Mouse (Mus musculus) mouse trophoblast stem cell (cell line): ENCODE measurements around the gene Tymp.

Experiments used
- in situ Hi-C, 2 experiments: fragments of 300-500 bp; cut with MseI, MboI; formaldehyde crosslinking; loops; 2 replicates in 1 of 2; 3 replicates in 1 of 2; pipeline ENCODE4 v1.15.1; 2025

Tymp gene

DNA sequence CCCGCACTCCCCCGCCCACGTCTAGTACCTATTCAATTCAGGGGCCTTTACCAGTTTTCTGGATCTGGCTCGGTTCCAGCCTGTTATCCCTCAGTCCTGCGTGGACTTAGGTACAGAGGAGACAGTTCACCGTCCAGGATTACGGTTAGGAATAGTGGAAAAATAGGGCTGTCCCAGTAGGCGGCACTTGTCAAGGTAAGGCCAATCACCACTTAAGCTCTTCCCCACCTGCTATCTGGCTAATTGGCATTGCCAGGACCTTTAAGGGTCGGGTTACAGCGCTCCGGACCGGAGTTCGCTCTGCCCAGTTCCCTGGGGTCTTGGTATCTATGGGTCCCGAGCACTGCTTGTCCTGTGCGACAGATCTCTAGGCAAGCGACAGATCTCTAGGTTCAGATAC is at the start of gene Tymp:
Gene Tymp, minus strand, starts transcription at position 83 of the 400 bp plus-strand sequence.
- in situ Hi-C loops, result no loop called here

DNA sequence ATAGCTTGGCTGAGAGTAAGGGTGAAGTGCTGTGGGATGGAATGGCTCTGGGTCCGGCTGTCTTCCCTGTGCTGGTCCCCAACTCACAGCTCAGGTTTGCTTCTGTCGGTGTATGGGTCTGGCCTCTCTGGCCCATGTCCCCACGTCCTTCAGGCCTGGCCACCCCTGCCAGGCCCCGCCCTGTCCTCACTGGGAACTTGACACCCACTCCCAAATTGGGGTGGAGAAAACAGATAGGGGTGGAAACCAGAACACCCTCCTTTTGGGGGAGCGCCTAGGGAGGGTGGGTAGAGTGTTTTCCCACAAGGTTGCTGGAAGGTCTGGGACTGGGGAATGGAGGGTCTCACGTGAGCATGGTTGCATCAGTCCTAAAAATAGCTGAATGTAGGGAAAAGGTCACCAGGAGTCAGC is 48.9 kb upstream of the Tymp start, which contains the start of gene Cpt1b:
Gene Cpt1b, minus strand, starts transcription at position 153 of the 411 bp plus-strand sequence.
- in situ Hi-C loops, result no loop called here

DNA sequence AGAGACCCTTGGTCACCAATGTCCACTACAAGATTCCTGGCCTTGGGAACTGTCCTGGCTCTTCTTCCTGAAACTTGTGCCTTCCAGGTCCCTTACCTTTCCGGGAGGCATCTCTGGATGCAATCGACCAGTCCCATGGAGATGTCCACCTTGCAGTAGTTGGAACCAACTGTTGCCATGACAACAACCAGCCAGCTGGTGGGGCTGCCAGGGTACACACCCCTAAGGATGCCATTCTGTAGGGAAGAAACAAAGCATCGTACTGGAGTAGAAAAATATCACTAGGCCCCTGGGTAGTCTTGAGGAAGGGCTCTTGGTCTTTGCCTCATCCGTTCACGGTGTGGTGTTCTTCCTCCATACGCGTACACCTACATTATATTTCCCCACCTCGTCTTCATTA is 47.8 kb upstream of the Tymp start:
- in situ Hi-C loops, result no loop called here

DNA sequence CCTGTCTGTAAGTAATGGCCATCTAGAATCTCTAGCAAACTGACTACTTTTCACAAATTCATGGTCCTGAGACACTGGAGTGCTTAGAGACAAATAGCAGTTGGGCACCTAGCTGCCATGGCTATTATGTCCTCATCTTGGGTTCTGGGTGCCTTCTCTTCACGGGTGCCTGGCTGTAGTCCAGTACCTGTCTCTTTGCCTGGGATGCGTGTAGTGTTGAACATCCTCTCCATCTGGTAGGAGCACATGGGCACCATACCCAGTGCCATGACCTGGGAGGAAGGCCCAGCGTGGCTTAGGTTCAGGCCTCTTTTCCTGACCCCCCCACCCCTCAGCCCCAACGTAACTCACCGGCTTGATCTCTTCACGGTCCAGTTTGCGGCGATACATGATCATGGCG is 45.1 kb upstream of the Tymp start:
- in situ Hi-C loops, result no loop called here

DNA sequence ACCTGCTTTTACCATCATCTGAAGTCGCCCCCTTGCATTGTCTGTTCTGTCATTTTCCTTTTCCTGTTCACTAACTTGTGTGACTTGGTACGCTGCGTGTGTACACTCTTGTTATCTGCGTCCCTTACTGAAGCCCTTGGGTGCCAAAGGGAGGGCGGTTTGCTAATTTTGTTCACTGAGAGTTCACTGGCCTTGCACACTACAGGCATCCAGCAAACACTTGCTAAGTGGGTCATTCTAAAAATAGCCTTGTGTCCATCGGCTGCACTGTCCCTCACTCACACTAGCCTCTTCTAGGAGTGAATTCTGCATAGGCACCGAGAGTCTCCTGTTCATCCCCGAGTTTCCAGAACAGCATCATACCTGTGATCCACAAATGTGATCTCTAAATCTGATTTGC is 38.4 kb upstream of the Tymp start:
- in situ Hi-C loops, result no loop called here

DNA sequence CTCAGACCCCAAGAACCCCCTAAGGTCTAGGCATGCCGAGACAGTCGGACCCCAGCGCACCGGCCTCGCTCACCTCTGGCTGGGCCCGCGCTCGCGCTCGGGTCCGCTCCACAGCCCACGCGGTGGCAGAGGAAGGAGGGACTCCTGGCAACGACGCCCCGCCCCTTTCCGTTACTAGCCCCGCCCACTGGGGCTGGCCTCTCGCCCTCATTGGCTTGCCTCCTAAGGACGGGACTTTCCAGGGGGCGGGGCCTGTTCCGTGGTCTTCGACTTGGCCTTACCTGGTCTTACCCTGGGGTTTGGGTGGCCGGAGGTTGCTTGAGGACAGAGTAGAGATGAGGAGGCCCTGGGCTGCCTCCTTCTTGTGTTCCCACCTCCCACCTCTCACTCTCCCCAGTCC is 33.3 kb upstream of the Tymp start, which contains the start of gene Syce3:
Gene Syce3, minus strand, starts transcription at position 386 of the 400 bp plus-strand sequence.
- in situ Hi-C loops, result no loop called here

DNA sequence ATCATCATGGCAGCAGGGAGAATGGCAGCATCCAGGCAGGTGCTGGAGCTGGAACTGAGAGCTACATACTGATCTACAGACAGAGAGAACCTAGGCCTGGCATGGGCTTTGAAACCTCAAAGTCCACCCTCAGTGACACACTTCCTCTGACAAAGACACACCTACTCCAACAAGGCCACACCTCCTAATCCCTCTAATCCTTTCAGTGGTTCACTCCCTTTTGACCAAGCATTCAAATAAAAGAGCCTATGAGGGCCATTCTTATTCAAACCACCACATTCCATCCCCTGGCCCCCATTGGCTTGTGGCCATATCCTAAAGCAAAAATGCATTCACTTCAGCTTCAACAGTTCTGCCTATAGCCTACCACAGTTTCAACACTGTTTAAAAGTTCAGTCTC is 29.9 kb upstream of the Tymp start:
- in situ Hi-C loops, result no loop called here

DNA sequence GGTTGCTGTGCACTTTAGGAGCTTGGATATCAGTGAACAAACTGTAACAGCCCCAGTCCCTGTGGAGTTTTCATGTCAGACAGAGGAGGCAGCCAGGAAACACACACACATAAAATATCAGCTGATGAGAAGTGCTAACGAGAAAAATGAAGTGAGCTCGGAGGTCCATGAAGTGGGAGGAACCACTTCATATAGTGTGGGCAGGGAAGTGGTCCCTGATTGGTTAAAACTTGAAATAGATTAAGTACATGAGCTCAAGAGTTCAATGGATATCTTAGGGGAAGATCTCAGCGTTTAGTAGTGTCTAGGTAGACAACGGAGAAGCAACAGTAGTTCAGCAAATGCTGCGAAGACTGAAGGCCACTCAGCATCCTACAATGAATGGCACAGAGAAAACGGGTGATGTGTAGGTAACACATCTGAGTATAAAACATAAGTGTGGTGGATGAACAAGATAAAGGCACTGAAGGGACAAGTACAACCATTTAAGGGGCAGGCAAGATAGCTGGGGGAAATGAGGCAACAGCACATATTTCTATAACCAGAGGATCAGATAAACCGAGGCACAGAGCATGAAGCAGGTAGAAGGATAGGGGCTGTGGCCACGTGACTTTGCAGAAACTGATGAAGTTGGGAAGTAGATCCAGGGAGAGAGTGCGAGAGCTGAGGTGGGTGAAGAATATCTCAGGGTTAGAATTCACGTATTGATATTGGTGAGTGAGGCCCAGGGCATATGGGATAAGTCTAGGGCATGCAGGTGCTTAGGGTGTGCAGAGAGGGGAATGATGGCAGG is 28.2 kb upstream of the Tymp start:
- in situ Hi-C loops, result no loop called here

DNA sequence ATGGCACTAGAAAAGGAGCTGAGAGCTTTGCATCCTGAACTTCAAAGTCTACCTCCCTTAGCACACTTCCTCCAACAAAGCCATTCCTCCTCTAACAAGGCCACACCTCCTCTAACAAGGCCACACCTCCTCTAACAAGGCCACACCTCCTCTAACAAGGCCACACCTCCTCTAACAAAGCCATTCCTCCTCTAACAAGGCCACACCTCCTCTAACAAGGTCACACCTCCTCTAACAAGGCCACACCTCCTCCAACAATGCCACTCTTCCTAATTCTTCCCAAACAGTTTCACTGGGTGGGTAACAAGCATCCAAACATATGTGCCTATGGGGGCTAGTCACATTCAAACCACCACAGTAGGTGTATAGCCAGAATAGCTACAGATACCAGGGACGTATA is 25.6 kb upstream of the Tymp start:
- in situ Hi-C loops, result no loop called here

DNA sequence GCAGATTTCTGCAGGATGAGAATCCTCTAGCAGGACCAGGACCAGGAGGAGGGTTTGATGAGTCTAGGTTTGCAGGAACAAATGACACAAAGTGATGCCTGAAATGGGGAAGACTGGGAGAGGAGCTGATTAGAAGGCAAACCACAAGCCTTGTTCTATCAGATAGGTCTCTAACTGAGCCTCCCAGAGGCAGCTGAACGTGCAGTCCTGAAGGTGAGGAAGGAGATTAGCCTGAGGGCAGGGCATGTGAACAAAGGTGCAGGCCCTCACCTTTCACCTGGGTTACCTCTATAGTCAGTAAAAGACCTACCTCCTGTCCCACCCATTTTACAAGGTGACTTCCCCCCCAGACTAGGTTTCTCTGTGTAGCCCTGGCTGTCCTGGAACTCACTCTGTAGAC is 22.9 kb upstream of the Tymp start:
- in situ Hi-C loops, result no loop called here

DNA sequence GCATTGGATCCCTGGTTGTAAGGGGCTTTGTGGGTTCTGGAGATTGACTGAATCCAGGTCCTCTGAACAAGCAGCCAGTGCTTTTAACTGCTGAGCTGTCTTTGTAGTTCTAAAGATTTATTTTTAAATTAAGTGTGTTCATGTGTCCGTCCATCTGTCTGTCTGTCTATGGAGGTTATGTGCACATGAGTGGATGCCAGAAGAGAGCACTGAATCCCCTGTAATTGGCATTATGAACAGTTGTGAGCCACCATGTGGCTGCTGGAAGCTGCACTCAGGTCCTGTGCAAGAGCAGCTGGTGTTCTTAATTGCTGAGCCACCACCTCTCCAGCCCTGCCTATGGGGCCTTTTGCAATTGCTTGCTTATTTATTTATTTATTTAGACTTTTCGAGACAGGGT is 21.3 kb upstream of the Tymp start:
- in situ Hi-C loops, result no loop called here

DNA sequence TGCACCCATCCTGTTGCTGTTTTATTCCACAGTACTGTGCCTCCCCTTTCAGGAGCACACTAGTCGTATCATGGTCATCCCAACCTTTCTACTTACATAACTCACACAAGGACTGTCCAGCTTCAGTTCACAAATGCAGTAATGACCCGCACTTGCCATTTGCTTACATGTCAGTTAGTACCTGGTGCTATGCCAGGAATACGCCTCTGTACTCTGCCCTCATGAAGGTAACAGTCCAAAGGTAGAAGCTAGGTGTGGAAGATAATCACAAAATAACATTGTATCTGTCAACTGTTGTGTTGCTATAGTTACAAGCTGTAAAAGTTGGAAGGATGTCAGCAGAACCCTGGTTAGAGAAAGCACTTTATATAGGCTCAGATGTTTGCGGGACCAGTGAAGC is 20.0 kb upstream of the Tymp start:
- in situ Hi-C loops, result no loop called here

DNA sequence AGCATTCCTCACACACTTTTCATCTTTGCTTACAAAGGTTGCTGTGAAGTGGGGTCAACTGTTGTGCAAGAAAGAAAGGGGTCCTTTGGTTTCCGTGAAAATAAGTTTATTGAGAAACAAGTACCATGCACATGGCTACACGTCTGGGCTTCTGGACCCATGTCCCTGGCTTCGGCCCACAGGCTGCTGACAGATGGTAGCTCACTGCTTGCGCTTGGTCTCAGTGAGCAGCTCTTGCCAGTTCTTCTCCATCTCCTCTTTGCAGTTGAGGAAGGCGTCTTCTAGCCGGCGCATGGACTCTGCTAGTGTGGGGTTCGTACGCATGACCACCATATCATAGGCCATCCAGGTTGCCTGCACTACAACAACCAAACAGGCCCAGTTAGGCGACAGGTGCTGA is 13.2 kb upstream of the Tymp start:
- in situ Hi-C loops, result no loop called here

DNA sequence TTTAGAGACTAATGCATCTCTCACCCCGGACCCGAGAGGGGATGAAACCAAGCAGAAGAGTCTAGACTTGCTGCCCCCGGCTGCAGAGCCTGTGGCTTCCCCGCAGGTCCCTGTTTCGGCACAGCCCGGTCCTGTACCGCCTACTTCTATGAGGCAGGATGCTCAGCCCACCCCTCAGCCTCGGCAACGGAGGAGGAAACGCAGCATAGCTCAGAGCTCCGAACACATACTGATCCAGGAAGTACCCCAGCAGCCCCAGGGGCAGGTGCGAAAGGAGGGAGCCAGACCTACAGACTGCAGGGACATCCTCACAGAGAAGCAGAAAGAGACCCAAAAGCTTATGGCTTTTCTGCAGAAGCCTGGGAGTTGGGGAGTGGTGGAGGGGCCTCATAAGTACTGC is 10.3 kb upstream of the Tymp start:
- in situ Hi-C loops, result no loop called here

DNA sequence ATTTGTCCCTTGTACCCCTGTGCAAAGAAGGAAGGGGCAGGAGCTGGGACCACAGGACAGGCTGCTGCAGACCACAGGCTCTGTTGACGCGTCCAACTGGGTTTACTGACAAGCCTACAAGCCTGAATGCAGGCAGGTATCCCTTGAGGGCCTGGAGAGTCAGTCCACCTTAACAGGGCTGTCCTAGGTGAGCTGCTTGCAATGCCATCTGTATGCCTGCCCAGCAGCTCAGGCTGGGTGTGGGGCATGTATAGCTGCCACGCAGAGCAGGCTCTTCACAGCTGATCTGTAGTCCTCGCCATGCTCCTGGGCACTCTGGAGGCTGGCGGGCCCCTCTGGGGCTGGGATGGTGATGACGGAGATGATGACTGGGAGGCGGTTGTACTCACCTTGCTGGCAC is 7.8 kb upstream of the Tymp start, which contains the start of gene Klhdc7b:
Gene Klhdc7b, plus strand, starts transcription at position 301 of the 400 bp plus-strand sequence.
- in situ Hi-C loops, result no loop called here

DNA sequence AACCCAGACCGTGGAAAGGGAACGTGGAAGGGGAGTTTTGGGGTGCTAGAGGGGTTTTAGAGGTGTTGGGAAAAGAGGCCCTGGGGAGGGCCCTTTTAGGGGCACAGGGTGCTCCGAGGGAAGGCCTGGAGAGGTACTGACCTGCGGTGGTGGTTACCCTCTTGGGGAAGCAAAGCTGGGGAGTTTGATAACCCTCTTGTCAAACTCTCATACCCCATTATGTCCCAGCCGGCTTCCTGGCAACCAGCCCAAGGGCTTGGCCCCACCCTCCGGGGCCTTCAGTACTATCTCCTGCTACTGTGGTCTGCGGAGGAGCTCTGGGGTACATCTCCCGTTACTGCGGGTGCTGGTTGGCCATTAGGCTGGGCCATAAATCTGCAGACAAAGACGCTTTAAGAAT is 2.6 kb upstream of the Tymp start:
- in situ Hi-C loops, result no loop called here

DNA sequence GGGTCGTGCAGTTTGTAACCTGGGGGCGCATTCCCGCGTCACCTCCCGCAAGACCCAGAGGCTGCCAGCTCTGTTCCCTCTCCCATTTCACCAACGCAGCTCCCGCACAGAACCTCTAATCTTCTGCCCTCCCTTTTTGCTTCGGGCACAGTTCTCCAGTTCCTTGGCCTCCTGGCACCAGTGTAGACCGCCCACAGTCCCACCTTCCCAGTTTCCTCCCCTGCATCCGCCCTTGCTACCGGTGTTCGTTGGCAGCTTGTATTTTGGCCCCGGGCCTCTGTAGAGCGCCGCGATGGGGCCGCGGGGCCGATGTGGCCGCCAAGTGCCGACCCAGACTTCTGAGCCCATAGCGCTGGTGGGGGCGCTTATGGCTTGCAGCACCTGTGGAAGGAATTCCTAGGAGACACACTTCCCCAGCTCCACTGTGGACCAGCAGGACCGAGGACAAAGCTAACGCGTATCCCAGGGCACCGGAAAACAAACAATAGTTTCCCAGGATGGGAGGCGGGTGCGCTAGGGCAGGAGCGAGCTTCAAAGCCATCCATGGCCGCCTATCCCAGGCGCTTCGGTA is 2.1 kb upstream of the Tymp start, which contains the start of gene Odf3b:
Gene Odf3b, minus strand, starts transcription at position 452 of the 571 bp plus-strand sequence.
- in situ Hi-C loops, result no loop called here

DNA sequence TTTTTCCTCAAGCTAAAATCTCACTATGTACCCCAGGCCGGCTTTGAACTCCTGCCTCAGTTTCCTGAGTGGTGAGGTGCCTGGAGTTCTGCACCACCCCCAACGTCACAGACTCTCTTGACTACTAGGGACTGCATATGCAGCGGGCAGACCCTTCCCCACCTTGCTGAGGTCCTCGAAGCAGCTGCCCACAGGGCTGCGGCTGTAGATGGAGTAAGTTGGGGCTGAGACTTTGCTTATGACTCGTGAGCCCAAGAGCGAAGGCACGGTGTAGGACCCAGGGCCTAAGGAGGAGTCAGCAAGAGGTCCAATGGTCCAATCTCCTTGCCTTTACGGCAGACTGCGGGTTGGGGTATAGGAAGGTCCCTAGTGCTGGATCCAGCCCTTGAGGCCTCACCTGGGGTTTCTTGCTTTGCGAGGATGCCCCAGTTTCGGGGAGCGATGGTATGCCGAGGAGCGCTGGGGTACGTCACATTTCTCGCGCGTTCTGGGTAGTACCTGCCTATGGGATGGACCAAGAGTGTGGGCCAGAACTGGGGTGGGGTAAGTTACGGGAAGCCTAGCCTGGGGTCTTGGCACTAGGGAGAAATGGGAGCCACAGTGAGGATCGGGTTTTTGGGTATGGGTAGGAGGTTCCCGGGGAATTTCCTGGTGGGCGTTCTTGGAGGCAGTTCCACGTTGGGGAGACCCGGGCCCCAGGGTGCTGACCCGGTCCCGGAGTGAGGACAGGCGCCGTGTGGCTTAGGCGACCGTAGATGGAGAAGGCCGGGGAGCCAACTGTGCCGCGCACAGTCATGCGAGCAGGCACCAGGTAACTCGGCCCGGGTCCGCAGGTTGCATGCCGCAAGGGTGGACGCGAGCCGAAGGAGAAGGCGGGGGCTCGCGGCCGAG is 1.3 kb upstream of the Tymp start:
- in situ Hi-C loops, result no loop called here

DNA sequence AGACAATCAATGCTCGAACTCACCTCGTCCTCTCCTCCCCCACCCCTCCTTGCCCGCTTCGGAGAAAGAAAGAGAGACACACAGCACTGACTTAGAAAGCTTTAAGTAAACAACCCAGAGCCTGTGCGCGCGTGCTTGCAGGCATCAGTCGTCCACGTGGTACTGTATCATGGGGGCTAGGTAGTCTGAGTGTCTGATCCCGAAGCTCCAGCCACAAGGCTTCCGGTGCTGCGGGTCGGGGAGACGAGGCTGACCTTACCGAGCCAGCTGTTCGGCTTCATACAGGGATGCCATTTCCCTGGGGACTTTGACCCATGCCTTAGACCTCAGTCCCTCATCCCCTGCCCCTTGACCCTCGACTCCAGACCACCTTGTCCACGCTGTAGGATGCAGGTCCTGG is 523 bp upstream of the Tymp start:
- in situ Hi-C loops, result no loop called here

DNA sequence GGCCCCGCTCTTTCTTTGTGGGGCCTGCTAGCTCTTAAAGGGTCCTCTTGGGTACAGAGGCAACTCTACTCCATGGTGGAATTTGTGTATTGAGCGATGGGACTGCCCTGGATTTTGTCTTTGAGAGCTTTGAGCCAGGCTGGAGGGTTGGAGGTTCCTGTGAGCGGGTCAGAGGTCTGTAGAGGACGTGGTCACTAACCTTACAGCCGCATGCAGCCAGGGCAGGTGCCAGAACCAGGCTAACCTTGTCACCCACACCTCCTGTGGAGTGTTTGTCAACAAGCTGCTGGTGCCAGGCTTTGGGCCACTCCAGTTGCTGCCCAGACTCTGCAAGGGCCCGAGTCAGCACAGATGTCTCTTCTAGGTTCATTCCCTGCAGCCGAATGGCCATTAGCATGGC is 799 bp downstream of the Tymp start:
- in situ Hi-C loops, result no loop called here

DNA sequence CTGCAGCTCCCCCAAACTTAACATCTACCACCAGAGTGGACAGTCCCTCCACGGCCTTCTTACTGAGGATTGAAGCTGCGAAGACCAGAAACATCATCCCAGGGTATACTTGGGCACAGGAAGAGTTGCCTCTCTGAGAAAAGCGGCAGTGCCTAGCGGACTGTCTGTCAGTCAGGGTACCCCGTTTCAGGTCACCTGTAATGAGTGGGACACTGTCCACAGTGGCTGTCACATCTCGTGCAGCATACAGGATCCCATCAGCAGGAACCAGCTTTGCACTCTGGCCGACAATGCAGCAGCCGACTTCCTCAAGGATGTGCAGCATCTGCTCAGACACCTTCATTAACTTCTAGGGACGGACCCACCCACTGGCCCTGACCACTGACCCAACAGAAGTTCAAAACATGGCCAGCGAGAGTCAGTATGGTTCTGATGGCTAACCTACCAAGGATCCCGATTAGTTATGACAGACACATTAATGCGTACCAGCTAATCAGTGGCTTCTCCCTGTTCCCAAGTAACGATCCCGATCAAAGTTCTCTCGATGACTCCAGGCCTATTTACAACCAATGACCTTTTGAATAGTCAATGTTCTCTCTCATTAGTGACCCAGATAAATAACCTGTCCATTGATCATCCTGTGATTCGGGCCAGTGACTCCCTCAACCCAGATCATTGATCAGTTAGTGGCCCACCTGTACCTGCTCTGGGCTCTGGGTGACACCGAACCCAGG is 1.9 kb downstream of the Tymp start:
- in situ Hi-C loops, result no loop called here

DNA sequence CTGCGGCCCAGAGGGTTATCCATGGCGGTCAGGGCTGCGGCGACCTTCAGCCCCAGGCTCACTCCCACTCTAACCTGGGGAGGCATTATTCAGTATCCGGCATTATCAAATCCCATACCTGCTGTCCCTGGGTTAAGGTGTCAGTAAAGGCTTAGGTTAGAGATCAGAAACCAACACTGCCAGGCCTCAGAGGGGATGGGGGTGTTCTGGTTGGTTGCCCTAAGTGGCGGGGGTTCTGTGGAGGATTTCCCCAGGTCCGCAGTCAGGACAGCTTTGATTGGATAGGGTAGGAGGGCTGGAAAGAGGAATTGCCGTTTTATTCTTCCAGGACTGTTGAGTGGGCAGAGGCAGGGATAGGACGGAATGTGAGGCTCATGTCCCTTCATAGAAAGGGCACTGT is 2.5 kb downstream of the Tymp start:
- in situ Hi-C loops, result no loop called here
